Mouse (Mus musculus): ENCODE results near the gene Bmp8a.
"Not testable (repeated sequence)": the region's sequence is repeated elsewhere in the genome, so short reads cannot be mapped to it uniquely, and the experiment has no call there.

Gene Bmp8a

GRCm38 (mm10) chr4:123342642-123343470, at the start of gene Bmp8a:
TSS of gene Bmp8a (minus strand) at chr4:123343252.
- DNase-seq (ENCODE audit: low read depth, low spot score): peak; percentile 71

DNA sequence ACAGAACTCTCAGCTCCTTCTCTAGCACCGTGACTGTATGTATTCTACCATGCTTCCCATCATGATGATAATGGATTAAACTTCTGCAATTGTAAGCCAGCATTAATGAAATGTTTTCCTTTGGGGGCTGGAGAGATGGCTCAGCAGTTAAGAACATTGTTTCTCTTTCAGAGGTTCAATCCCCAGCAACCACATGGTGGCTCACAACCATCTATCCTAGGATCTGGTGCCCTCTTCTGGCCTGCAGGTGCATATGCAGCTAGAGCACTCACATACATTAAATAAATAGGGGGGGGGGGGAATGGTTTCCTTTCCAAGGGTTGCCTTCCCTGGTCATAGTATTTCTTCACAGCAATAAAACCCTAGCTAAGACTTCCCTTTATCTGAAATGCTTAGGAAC, 49.1 kb upstream of the Bmp8a start:
- peak; percentile 71 for DNase-seq (ENCODE audit: low read depth, low spot score)

GRCm38 (mm10) chr4:123385028-123385427, 42.0 kb upstream of the Bmp8a start:
- no peak for DNase-seq (ENCODE audit: low read depth, low spot score)

DNA sequence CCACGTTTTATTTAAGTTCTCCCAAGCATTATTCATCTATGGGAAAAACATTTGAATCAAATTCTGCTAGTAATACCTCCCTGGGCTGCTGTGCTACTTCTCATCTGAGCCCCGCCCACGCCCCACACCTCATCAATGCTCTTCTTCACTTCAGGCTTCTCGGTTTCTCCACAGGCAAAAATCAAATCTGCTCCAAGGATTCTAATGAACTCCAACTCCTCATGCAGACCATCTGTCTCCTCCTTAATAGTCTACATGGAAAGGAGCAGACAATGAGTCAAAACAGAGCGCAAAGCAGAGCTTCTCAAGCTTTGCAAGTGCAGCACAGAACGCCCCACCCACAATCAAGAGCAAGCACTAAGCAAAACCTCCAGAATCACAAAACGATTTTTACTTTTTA, 40.1 kb upstream of the Bmp8a start:
- DNase-seq (ENCODE audit: low read depth, low spot score): no peak

- DNase-seq (ENCODE audit: low read depth, low spot score): no peak
Measured at GRCm38 (mm10) chr4:123382051-123382450, 39.0 kb upstream of the Bmp8a start.

GRCm38 (mm10) chr4:123381598-123381997, 38.5 kb upstream of the Bmp8a start:
- DNase-seq (ENCODE audit: low read depth, low spot score): no peak

DNA sequence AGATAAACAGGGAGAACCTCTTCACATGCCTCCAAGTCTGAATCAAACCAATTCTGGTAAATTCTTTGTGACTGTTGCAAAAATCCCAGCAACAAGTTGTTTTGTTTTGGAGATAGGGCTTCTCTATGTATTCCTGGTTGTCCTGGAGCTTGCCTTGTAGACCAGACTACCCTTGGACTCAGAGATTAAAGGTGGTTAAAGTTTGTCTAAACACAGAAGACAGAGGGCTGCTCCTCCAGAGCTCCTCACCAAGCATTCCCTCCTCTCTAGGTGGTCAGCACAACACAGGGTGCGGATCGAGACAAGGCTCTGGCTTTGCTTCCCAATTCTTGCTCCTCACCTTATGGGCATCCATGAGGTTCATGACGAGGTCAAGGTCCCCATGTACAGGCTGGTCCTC, 33.0 kb upstream of the Bmp8a start:
- no peak for DNase-seq (ENCODE audit: low read depth, low spot score)

DNA sequence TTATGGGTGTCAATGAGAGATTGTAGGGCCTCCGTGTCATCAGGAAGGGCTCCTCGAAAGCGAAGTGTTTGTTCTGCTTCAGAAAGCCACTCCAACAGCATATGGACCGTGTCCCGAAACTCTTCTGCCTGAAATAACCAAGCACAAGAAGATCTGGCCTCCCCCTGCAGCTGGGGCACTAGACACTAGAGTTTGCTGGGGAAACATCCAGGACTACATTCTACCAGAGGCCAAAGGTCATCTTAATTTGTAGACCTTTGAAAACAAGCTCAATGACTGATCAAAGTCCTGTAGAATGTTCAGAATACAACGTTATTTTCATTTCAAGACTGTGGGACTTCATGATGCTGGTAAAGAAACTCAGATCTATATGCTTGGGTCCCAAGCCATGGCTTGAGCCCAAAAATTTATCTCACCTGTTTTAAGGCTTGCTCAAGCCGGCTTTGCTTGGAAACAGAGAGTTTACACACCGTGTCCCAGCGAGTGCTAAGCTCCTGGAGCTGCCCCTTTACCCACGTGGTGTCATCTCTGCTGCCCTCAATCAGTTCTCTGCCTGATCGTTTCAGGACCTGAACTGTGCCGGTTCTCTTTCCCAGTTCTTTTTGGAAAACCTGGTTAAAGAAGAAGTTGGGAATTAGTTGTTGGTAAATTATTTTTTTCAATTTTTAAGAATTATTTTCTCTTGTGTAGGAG, 31.4 kb upstream of the Bmp8a start:
- DNase-seq (ENCODE audit: low read depth, low spot score): no peak

DNA sequence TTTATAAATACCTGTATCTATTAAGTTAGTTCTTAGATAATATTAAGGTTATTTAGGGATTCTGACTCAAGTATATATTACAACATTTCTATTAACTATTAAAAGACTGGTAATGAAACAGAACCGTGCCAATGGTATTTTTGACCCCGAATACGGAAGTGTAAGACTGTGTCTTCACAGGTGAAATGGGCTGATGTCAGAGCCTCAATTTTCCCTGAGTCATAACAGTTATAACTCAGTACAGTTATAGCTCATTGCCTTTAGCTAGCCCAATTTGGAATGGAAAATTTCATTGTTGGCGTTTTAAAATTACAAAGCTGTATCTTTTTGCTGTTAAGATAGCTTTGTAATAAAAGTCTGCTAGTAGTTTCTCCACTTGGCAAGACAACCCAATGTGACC, 20.5 kb upstream of the Bmp8a start:
- DNase-seq (ENCODE audit: low read depth, low spot score): no peak

GRCm38 (mm10) chr4:123360771-123361170, 17.7 kb upstream of the Bmp8a start:
- DNase-seq (ENCODE audit: low read depth, low spot score): no peak

DNA sequence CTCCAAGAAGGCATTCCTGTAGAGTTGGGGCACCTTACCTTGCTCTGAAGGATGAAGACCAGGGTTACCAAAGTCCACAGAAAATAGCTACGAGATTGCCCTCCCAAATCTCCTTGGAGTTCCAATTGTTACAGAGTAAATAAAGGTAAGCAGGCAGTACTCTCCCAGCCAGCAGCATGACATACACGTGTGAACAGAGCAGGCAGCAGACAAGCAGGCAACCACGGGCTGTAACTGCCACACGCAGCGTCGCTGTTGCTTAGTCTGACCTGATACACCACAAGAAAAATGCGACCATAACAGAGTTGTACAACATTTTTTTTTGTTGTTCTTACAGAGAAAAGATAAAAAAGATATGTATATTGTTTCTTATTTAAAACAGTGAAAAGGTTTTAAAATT, 15.6 kb upstream of the Bmp8a start:
- DNase-seq (ENCODE audit: low read depth, low spot score): no peak

DNA sequence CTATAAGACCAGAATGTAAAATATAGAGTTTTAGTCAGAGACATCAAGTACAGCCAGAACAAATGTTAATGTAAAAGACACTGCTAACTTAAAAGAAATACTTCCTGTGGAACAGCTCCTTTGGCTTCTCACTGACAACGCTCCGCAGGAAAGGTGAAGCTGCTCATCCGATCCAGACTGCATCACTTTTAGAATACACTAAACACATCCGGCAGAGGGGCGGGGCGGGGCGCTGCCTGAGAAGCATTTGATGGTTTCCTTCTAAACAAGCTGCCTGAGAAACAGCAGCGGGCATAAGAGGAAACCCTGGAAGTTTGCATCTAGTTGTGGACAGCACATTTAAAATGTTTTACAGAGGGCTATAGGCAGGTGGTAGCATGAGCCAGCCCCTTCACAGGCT, 12.9 kb upstream of the Bmp8a start:
- DNase-seq (ENCODE audit: low read depth, low spot score): no peak

DNA sequence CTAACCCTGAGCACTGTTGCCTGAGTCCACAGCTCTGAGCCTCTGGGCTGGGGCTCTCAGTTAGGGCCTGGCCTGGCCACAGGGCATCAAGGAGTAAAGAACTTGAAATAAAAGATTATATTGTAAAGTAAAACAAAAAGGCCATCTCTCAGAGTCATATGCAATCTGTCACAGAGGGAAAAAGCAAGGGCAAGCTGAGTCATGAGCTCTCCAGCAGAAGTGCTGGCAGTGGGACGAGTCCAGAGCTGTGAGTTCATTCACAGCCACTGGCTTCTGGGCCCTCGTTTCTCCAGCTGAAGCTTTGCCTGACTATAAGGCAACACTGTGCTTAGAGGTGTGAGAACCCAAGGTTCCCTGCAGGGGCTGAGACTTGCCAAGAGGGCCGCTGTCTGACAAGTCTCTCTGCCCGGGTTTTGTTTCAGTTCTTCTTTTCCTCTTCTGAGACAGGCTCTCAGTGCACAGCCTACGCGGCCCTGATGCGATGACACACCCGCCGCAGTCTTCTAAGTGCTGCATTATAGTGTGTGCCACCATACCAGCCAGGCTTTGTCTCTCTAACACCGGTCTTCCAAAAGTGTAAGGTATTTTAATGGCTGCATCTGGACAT, 10.3 kb upstream of the Bmp8a start:
- DNase-seq (ENCODE audit: low read depth, low spot score): no peak

DNA sequence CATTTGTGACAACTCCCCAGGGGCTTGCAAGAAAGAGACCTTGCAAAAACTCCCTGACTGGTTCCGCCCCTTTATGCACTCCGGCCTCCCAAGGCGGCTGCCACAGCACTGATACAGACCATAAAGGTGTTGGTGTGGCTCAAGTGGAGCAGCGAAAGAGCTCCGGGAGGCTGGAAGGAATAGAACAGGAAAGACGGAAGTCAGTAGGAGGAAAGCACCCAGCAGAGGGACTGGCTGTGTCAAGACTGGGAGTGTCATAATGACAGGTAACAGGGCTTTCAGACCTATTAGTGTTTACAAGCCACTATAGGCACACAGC, 378 bp upstream of the Bmp8a start:
- no peak for DNase-seq (ENCODE audit: low read depth, low spot score)

- DNase-seq (ENCODE audit: low read depth, low spot score): no peak
Measured at GRCm38 (mm10) chr4:123342091-123342641, 886 bp downstream of the Bmp8a start.

- no peak for DNase-seq (ENCODE audit: low read depth, low spot score)
Measured at GRCm38 (mm10) chr4:123340232-123340631, 2.8 kb downstream of the Bmp8a start.

- DNase-seq (ENCODE audit: low read depth, low spot score): no peak
Measured at GRCm38 (mm10) chr4:123337693-123338092, 5.4 kb downstream of the Bmp8a start.

DNA sequence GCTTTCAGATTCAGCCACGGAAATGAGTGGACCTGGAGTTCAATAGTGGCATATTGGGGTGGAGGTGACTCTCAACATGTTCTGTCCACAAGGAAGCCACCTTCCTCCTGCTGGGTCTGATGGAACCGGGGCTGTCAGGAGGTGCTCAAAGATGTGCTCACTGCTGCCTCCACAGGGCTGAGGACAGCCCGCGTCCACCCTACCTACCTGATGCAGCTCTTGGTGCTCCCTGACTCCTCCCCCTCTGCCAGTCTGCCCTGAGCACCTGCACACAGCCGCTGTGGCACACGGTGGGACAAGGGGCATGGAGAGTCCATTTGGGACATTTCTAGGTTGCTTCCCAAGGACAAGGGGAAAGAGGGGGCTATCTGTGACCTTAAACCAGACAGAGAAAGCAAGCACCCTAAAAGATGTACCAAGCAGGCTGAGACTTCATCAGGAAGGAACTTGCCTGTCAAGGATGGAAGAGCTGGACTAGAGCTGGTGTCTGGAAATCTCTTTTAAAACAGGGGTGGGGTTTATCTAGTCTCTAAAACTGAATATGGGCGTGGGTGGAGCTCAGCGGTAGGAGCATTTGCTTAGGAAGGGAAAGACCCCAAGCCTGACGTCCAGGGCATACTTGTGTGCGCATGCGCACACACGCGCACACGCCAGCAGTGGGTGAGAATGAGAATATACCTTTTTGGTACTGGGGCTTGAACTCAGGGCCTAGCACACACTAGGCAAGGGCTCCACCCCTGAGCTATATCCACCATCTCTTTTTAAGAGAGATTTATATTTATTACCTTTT, 7.1 kb downstream of the Bmp8a start:
- DNase-seq (ENCODE audit: low read depth, low spot score): no peak

- DNase-seq (ENCODE audit: low read depth, low spot score): not testable (repeated sequence)
Measured at GRCm38 (mm10) chr4:123335244-123335643, 7.8 kb downstream of the Bmp8a start.

DNA sequence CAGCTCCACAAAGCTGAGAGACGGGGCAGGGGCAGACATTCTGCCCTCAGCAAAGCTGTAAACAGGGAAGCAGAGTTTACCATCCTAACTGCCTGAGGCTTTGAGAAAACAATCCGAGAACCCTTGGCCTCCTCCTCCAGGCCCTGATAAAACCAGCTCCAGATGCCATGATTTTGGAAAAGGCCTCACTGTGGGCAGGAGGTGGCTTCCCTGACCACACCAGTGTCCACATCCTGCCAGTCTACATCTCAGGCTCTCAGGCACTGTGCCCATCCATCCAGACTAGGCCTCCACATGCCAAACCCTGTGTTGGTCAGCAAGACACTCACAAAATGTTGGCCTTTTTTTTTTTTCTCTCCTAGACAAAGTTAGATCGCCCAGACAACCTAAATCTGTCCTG, 8.9 kb downstream of the Bmp8a start:
- DNase-seq (ENCODE audit: low read depth, low spot score): no peak

DNA sequence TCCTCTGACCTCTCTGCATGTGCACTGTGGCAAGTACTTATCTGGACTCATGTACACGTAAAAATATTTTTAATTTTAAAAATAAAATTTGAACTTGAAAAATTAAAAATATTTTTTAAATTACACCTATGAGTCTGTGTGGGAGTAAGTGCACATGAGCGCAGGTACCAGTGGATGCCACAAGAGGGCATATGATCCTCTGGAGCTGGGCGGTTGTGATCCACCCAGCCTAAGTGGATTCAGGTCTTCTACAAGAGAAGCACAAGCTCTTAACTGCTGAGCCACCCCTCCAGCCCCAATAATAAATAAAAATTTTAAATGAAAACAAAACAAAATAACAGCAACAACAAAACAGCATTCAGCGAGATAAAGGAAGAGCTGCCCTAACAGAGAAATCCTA, 9.9 kb downstream of the Bmp8a start:
- no peak for DNase-seq (ENCODE audit: low read depth, low spot score)

DNA sequence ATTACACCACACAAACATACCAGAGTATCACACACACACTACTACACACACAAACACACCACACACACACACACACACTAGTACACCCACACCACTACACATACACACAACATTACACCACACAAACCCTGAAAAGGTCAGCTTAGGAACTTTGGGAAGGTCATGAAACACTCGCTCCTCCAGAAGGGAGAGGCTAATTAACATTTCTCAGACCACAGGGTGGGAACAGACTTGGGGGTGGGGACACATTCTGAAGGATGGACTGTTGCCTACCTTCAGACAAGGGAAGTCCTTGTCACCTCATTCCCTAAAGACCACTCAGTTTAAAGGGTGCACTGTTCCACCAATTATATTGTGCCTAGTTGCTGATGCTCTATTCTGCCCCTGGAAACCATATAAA, 11.1 kb downstream of the Bmp8a start:
- not testable (repeated sequence) for DNase-seq (ENCODE audit: low read depth, low spot score)
